Mouse (Mus musculus) forebrain, embryonic 11.5 days (tissue): ENCODE results near the gene Taar3. TPM values are rescaled to one million over a fixed set of nuclear protein-coding genes. Genes with fewer than 3 reads are reported as not detected.

Experiments
- ATAC-seq: fragments of 200-750 bp; cut with Nextera tagmentation; replicated peaks from 2 replicates; pipeline ENCODE4 v1.8.0; 2017; ENCODE audit warnings: moderate TSS enrichment; ENCODE audit not compliant: low FRiP score
- DNase-seq: peaks from one replicate; pipeline ENCODE4 v3.0.0-alpha.2; 2017; ENCODE audit warnings: low spot score
- H3K27ac ChIP-seq: fragments of 300-500 bp; sonication (generic); 2 replicates; pipeline ENCODE4 v1.5.1; 2014; ENCODE audit warnings: low read depth, low read length
- H3K27me3 ChIP-seq: fragments of 300-500 bp; sonication (generic); 2 replicates; pipeline ENCODE4 v1.6.1; 2014; ENCODE audit warnings: mild to moderate bottlenecking, low read length, mixed read lengths; ENCODE audit not compliant: control insufficient read depth, insufficient read depth
- H3K36me3 ChIP-seq: fragments of 300-500 bp; sonication (generic); 2 replicates; pipeline ENCODE4 v1.6.1; 2014; ENCODE audit warnings: mild to moderate bottlenecking, low read length, moderate library complexity, mixed read lengths; ENCODE audit not compliant: control insufficient read depth, insufficient read depth
- H3K4me1 ChIP-seq: fragments of 300-500 bp; sonication (generic); replicated peaks from 2 replicates; pipeline ENCODE4 v1.6.1; 2014; ENCODE audit warnings: low read length, mixed read lengths; ENCODE audit not compliant: control insufficient read depth, insufficient read depth
- H3K4me2 ChIP-seq: fragments of 300-500 bp; sonication (generic); 2 replicates; pipeline ENCODE4 v1.6.1; 2014; ENCODE audit warnings: low read depth, mild to moderate bottlenecking, low read length, moderate library complexity, mixed read lengths; ENCODE audit not compliant: severe bottlenecking
- H3K4me3 ChIP-seq: fragments of 300-500 bp; sonication (generic); 2 replicates; pipeline ENCODE4 v1.5.1; 2014; ENCODE audit warnings: low read depth, low read length
- H3K9ac ChIP-seq: fragments of 300-500 bp; sonication (generic); 2 replicates; pipeline ENCODE4 v1.6.1; 2014; ENCODE audit warnings: low read length
- H3K9me3 ChIP-seq: fragments of 300-500 bp; sonication (generic); 2 replicates; pipeline ENCODE4 v1.6.1; 2016; ENCODE audit warnings: low read length, mixed read lengths; ENCODE audit not compliant: control insufficient read depth
- WGBS: fragments of 180-500 bp; shearing (Covaris S2); extraction: QIAGEN DNeasy Blood & Tissue Kit; methylation state at CpG from one replicate; pipeline ENCODE4 v1.1.7; 2014; 5-methylcytosine and 5-hydroxymethylcytosine counted together
- polyA plus RNA-seq: library from polyadenylated mRNA; unstranded; fragments of >200 nt; fragmentation: Nextera tagmentation; extraction: Ambion mirVana; gene quantifications from 2 replicates; pipeline ENCODE4 v1.2.1, GENCODE M21; 2014

The Taar3 gene
- polyA plus RNA-seq, 1 experiment from 2014 or later, result not detected

GRCm38 (mm10) chr10:23948026-23948425, 1.3 kb upstream of the Taar3 start:
- no peaks in the 10 kb centered on the region for H3K9me3 ChIP-seq
- no peaks in the 10 kb centered on the region for H3K36me3 ChIP-seq
- no peaks in the 10 kb centered on the region for H3K4me1 ChIP-seq
- H3K9ac ChIP-seq, result no peak overlapping the region
- H3K27me3 ChIP-seq, result no peaks in the 10 kb centered on the region
- no peak overlapping the region for H3K4me3 ChIP-seq
- ATAC-seq (no peak), DNase-seq (no peak)
- H3K27ac ChIP-seq, result no peak overlapping the region
- WGBS, result 77% methylated on average over 7 of the region's 7 CpGs
- no peak overlapping the region for H3K4me2 ChIP-seq

- no peaks in the 10 kb centered on the region for H3K9me3 ChIP-seq
- H3K4me2 ChIP-seq, result no peak overlapping the region
- H3K4me1 ChIP-seq, result no peaks in the 10 kb centered on the region
- H3K9ac ChIP-seq, result no peak overlapping the region
- DNase-seq (no peak), ATAC-seq (no peak)
- no peaks in the 10 kb centered on the region for H3K36me3 ChIP-seq
- no peaks in the 10 kb centered on the region for H3K27me3 ChIP-seq
- H3K4me3 ChIP-seq, result no peak overlapping the region
- 86% methylated on average over 6 of the region's 6 CpGs for WGBS
- no peak overlapping the region for H3K27ac ChIP-seq
Measured at GRCm38 (mm10) chr10:23951714-23952113, 2.4 kb downstream of the Taar3 start.

- 75% methylated on average over 3 of the region's 3 CpGs for WGBS
- H3K36me3 ChIP-seq, result no peaks in the 10 kb centered on the region
- no peaks in the 10 kb centered on the region for H3K9me3 ChIP-seq
- DNase-seq, result no peak
- H3K4me2 ChIP-seq, result no peak overlapping the region
- H3K27me3 ChIP-seq, result no peaks in the 10 kb centered on the region
- H3K4me3 ChIP-seq, result no peak overlapping the region
- H3K27ac ChIP-seq, result no peak overlapping the region
- no peak for ATAC-seq
- H3K9ac ChIP-seq, result no peak overlapping the region
- H3K4me1 ChIP-seq, result no peaks in the 10 kb centered on the region
Measured at GRCm38 (mm10) chr10:23959071-23959470, 9.7 kb downstream of the Taar3 start.

GRCm38 (mm10) chr10:23960444-23960915, 11.1 kb downstream of the Taar3 start, which contains the start of gene Taar4:
TSS of gene Taar4 (plus strand) at chr10:23960494.
- H3K4me3 ChIP-seq, result no peak within 1 kb of the TSS
- H3K36me3 ChIP-seq, result no peaks in the 10 kb centered on the region
- H3K27me3 ChIP-seq, result no peaks in the 10 kb centered on the region
- no peaks in the 10 kb centered on the region for H3K4me1 ChIP-seq
- 95% methylated on average over 13 of the region's 13 CpGs for WGBS
- DNase-seq (no peak), ATAC-seq (no peak)
- H3K4me2 ChIP-seq, result no peak within 1 kb of the TSS
- H3K9ac ChIP-seq, result no peak within 1 kb of the TSS
- no peak within 1 kb of the TSS for H3K27ac ChIP-seq
- H3K9me3 ChIP-seq, result no peaks in the 10 kb centered on the region

- Histone ChIP-seq H3K27me3 (no peaks in the 10 kb centered on the region), H3K27ac (no peak overlapping the region), H3K36me3 (no peaks in the 10 kb centered on the region), H3K4me2 (no peak overlapping the region), H3K9ac (no peak overlapping the region), H3K4me3 (no peak overlapping the region), H3K9me3 (no peaks in the 10 kb centered on the region), H3K4me1 (no peaks in the 10 kb centered on the region)
- WGBS, result 73% methylated on average over 3 of the region's 3 CpGs
- ATAC-seq (no peak), DNase-seq (no peak)
Measured at GRCm38 (mm10) chr10:23963444-23963843, 14.1 kb downstream of the Taar3 start.

- ATAC-seq (no peak), DNase-seq (no peak)
- H3K4me1 ChIP-seq, result no peaks in the 10 kb centered on the region
- H3K4me2 ChIP-seq, result no peak overlapping the region
- H3K9ac ChIP-seq, result no peak overlapping the region
- H3K9me3 ChIP-seq, result no peaks in the 10 kb centered on the region
- H3K36me3 ChIP-seq, result no peaks in the 10 kb centered on the region
- no peak overlapping the region for H3K27ac ChIP-seq
- no peak overlapping the region for H3K4me3 ChIP-seq
- no peaks in the 10 kb centered on the region for H3K27me3 ChIP-seq
- 88% methylated on average over 6 of the region's 6 CpGs for WGBS
Measured at GRCm38 (mm10) chr10:23964921-23965610, 15.7 kb downstream of the Taar3 start.

DNA sequence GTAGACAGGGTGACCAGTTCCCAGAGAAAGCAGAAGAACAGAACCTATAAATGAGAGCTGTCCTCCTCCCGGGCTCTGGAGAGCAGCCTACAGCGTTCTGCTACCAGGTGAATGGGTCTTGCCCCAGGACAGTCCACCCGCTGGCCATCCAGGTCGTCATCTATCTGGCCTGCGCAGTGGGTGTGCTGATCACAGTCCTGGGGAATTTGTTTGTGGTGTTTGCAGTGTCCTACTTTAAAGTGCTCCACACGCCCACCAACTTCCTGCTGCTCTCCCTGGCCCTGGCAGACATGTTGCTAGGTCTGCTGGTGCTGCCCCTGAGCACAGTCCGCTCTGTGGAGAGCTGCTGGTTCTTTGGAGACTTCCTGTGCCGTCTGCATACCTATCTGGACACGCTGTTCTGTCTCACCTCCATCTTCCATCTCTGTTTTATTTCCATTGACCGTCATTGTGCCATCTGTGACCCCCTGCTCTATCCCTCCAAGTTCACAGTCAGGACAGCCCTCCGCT, 21.4 kb downstream of the Taar3 start, which contains the start of gene Taar5:
Gene Taar5 (plus strand): TSS at position 51 of the 510 bp plus-strand sequence.
- 92% methylated on average over 11 of the region's 11 CpGs for WGBS
- Histone ChIP-seq H3K4me1 (no peaks in the 10 kb centered on the region), H3K9me3 (no peaks in the 10 kb centered on the region), H3K27me3 (no peaks in the 10 kb centered on the region), H3K4me3 (no peak within 1 kb of the TSS), H3K9ac (no peak within 1 kb of the TSS), H3K27ac (no peak within 1 kb of the TSS), H3K36me3 (no peaks in the 10 kb centered on the region), H3K4me2 (no peak within 1 kb of the TSS)
- no peak for ATAC-seq
- no peak for DNase-seq

- DNase-seq (no peak), ATAC-seq (no peak)
- Histone ChIP-seq H3K9ac (no peak overlapping the region), H3K36me3 (no peaks in the 10 kb centered on the region), H3K4me3 (no peak overlapping the region), H3K4me1 (no peaks in the 10 kb centered on the region), H3K4me2 (no peak overlapping the region), H3K27ac (no peak overlapping the region), H3K27me3 (no peaks in the 10 kb centered on the region), H3K9me3 (no peaks in the 10 kb centered on the region)
- WGBS, result 84% methylated on average over 5 of the region's 5 CpGs
Measured at GRCm38 (mm10) chr10:23971256-23971655, 21.9 kb downstream of the Taar3 start.

DNA sequence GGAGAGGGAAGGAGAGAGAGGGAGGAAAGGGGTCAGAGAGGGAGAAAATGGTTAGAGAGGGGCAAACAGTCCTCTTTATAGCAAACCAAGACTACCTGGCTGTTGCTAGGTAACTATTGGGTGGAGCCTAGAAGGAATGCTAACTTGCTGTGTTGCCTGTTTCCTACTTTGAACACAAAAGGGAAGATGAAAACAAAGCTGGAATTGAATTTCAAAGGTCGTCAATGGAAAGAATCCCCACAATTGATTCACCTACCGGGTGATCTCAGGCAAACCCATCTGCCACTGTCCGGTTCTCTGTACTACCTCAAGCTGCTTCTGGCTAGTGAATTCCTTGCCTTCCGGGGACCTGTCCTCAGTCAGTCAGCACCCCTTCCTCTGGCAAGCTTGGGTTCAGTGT, 28.6 kb downstream of the Taar3 start:
- H3K36me3 ChIP-seq, result no peaks in the 10 kb centered on the region
- H3K9me3 ChIP-seq, result no peaks in the 10 kb centered on the region
- no peak overlapping the region for H3K4me2 ChIP-seq
- WGBS, result 41% methylated on average over 4 of the region's 4 CpGs
- ATAC-seq, result no peak
- H3K27me3 ChIP-seq, result no peaks in the 10 kb centered on the region
- no peak overlapping the region for H3K9ac ChIP-seq
- no peak overlapping the region for H3K4me3 ChIP-seq
- no peak overlapping the region for H3K27ac ChIP-seq
- no peak for DNase-seq
- H3K4me1 ChIP-seq, result no peaks in the 10 kb centered on the region
